Mouse (Mus musculus): ENCODE data around the gene Ogfr.

Ogfr gene

GRCm38 (mm10) chr2:180589123-180589831 is at the start of gene Ogfr:
Gene Ogfr (plus strand): TSS chr2:180589245.
- in situ Hi-C loops (cut with MboI): no loop called here

- in situ Hi-C loops (cut with MboI): no loop called here
Observed at GRCm38 (mm10) chr2:180543675-180544074, 45.4 kb upstream of the Ogfr start.

- in situ Hi-C loops (cut with MboI): no loop called here
Observed at GRCm38 (mm10) chr2:180545046-180545445, 44.0 kb upstream of the Ogfr start.

- in situ Hi-C loops (cut with MboI): no loop called here
Observed at GRCm38 (mm10) chr2:180547384-180548106, 41.5 kb upstream of the Ogfr start.

- in situ Hi-C loops (cut with MboI): no loop called here
Observed at GRCm38 (mm10) chr2:180552340-180552739, 36.7 kb upstream of the Ogfr start.

- in situ Hi-C loops (cut with MboI): no loop called here
Observed at GRCm38 (mm10) chr2:180555219-180555618, 33.8 kb upstream of the Ogfr start.

GRCm38 (mm10) chr2:180556470-180556869 is 32.6 kb upstream of the Ogfr start:
- in situ Hi-C loops (cut with MboI): no loop called here

- in situ Hi-C loops (cut with MboI): no loop called here
Observed at GRCm38 (mm10) chr2:180560245-180560644, 28.8 kb upstream of the Ogfr start.

- in situ Hi-C loops (cut with MboI): no loop called here
Observed at GRCm38 (mm10) chr2:180562146-180562545, 26.9 kb upstream of the Ogfr start.

GRCm38 (mm10) chr2:180563296-180563695 is 25.7 kb upstream of the Ogfr start:
- in situ Hi-C loops (cut with MboI): no loop called here

- in situ Hi-C loops (cut with MboI): no loop called here
Observed at GRCm38 (mm10) chr2:180563841-180564240, 25.2 kb upstream of the Ogfr start.

- in situ Hi-C loops (cut with MboI): no loop called here
Observed at GRCm38 (mm10) chr2:180566240-180566913, 22.7 kb upstream of the Ogfr start.

GRCm38 (mm10) chr2:180569028-180569643 is 19.9 kb upstream of the Ogfr start:
- in situ Hi-C loops (cut with MboI): no loop called here

- in situ Hi-C loops (cut with MboI): loop anchor here (5.0 to 10.0 kb wide), 3 partner anchors 112 to 229 kb away; partner anchors contain the start of gene Bhlhe23
Observed at GRCm38 (mm10) chr2:180576482-180576881, 12.6 kb upstream of the Ogfr start.

- in situ Hi-C loops (cut with MboI): loop anchor here (5.0 to 10.0 kb wide), 3 partner anchors 114 to 231 kb away; partner anchors contain the start of gene Bhlhe23
Observed at GRCm38 (mm10) chr2:180578686-180579085, 10.4 kb upstream of the Ogfr start.

GRCm38 (mm10) chr2:180581002-180581401 is 8.0 kb upstream of the Ogfr start, which contains the start of gene Mrgbp:
Gene Mrgbp (plus strand): TSS chr2:180581304.
- in situ Hi-C loops (cut with MboI): no loop called here

- in situ Hi-C loops (cut with MboI): no loop called here
Observed at GRCm38 (mm10) chr2:180582481-180583153, 6.4 kb upstream of the Ogfr start.

- in situ Hi-C loops (cut with MboI): no loop called here
Observed at GRCm38 (mm10) chr2:180583154-180583507, 5.9 kb upstream of the Ogfr start.

GRCm38 (mm10) chr2:180588736-180589122 is 316 bp upstream of the Ogfr start:
- in situ Hi-C loops (cut with MboI): no loop called here

- in situ Hi-C loops (cut with MboI): no loop called here
Observed at GRCm38 (mm10) chr2:180597490-180597889, 8.4 kb downstream of the Ogfr start, which contains the start of gene Col9a3. Gene Col9a3 (plus strand): TSS chr2:180597790.

- in situ Hi-C loops (cut with MboI): no loop called here
Observed at GRCm38 (mm10) chr2:180598157-180598705, 9.2 kb downstream of the Ogfr start.
